Mouse (Mus musculus) spleen, adult 2 months (tissue): Measurements from ENCODE around the gene Arl13a. TPM values are rescaled to one million over a fixed set of nuclear protein-coding genes. Genes with fewer than 3 reads are reported as not detected.

ENCODE experiments used
- DNase-seq, 2 experiments: peaks; one replicate each; pipeline versions ENCODE4 v3.0.0 to v3.0.0-alpha.2; 2012 to 2021; ENCODE audit warnings: low spot score in 2 of 2, low read depth in 1 of 2
- H3K27ac ChIP-seq: fragments of 200-500 bp; 2 replicates; pipeline ENCODE4 v1.5.1; 2012; ENCODE audit warnings: low read length, inconsistent platforms; ENCODE audit not compliant: insufficient read depth
- H3K27me3 ChIP-seq: fragments of 200-500 bp; 2 replicates; pipeline ENCODE4 v1.6.1; 2012; ENCODE audit warnings: mild to moderate bottlenecking, moderate library complexity, low read length, inconsistent platforms; ENCODE audit not compliant: control insufficient read depth, insufficient read depth
- H3K36me3 ChIP-seq: fragments of 200-500 bp; 2 replicates; pipeline ENCODE4 v1.6.1; 2012; ENCODE audit warnings: mild to moderate bottlenecking, low read length, inconsistent platforms; ENCODE audit not compliant: control insufficient read depth, insufficient read depth
- H3K4me1 ChIP-seq: fragments of 200-500 bp; 2 replicates; pipeline ENCODE4 v1.6.1; 2011; ENCODE audit warnings: inconsistent platforms; ENCODE audit not compliant: control insufficient read depth, insufficient read depth, insufficient read length
- H3K4me3 ChIP-seq: fragments of 200-500 bp; 2 replicates; pipeline ENCODE4 v1.5.1; 2011; ENCODE audit warnings: mild to moderate bottlenecking, inconsistent platforms; ENCODE audit not compliant: insufficient read depth, insufficient read length; ENCODE audit errors: extremely low read depth
- CTCF ChIP-seq: fragments of 200-500 bp; IDR thresholded peaks from 2 replicates; pipeline ENCODE4 v1.5.1; 2011; ENCODE audit warnings: mild to moderate bottlenecking, inconsistent platforms; ENCODE audit not compliant: insufficient read depth, insufficient read length, insufficient replicate concordance; ENCODE audit errors: extremely low read depth
- POLR2A ChIP-seq: fragments of 200-500 bp; IDR thresholded peaks from 2 replicates; pipeline ENCODE4 v1.6.1; 2011; ENCODE audit warnings: low read depth, low read length, inconsistent platforms
- WGBS: fragments of 180-500 bp; shearing (Covaris S2); methylation state at CpG from one replicate; pipeline ENCODE4 v1.1.7; 2018; 5-methylcytosine and 5-hydroxymethylcytosine counted together
- polyA plus RNA-seq: library from polyadenylated mRNA; depleted of rRNA; stranded (reverse); fragments of >200 nt; gene quantifications from 2 replicates; pipeline ENCODE4 v1.2.3, GENCODE M21; 2012; rRNA removed

Arl13a gene
- polyA plus RNA-seq, 1 experiment: not detected

DNA sequence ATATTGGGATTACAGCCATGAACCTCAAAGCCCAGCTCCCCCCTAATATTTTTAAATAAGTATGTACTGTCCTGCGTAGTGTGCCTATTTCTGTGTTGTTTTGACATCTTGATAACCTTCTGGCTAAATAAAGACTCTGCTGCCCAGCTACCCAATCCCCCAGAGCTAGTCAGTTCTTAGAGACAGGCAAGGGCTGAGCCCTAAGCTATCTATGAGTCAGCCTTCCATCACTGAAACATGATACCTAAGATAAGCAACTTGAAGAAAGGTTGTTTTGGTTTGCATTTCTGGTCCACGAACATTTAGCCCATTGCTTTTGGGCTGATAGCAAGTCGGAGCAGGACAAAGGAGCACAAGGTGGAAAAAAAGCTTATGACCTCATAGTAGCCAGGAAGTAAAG is 33.3 kb downstream of the Arl13a start:
- TF ChIP-seq POLR2A (no peak), CTCF (no peak)
- DNase-seq: no peak
- 85% methylated on average over 3 of the region's 3 CpGs for WGBS
- Histone ChIP-seq H3K27ac (no peak overlapping the region), H3K4me1 (no peaks in the 10 kb centered on the region), H3K4me3 (no peak overlapping the region), H3K36me3 (peaks cover 5% of the 10 kb centered on the region), H3K27me3 (no peaks in the 10 kb centered on the region)

DNA sequence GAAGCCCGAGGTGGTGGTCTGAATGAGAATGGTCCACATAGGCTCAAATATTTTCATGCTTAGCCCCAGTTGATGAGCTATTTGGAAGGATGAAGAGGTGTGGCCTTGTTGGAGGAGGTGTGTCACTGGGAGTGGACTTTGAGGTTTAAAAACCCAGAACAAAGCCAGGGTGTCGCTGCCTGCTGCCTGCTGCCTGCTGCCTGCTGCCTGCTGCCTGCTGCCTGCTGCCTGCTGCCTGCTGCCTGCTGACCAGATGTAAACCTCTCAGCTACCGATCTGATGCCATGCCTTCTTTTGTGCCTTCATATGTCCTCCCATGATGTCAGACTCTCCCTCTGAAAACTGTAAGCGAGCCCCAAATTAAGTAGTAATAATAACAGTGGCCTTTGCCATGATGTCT is 34.6 kb downstream of the Arl13a start, which contains the start of gene Nox1:
Gene Nox1, minus strand, starts transcription at position 101 of the 400 bp plus-strand sequence.
- no peaks in the 10 kb centered on the region for H3K4me1 ChIP-seq
- TF ChIP-seq CTCF (no peak), POLR2A (no peak)
- no peak within 1 kb of the TSS for H3K4me3 ChIP-seq
- H3K36me3 ChIP-seq: peaks cover 5% of the 10 kb centered on the region
- H3K27ac ChIP-seq: no peak within 1 kb of the TSS
- WGBS: 77% methylated on average over 4 of the region's 4 CpGs
- no peak for DNase-seq
- H3K27me3 ChIP-seq: no peaks in the 10 kb centered on the region

- H3K27ac ChIP-seq: no peak overlapping the region
- H3K4me1 ChIP-seq: no peaks in the 10 kb centered on the region
- no peak overlapping the region for H3K4me3 ChIP-seq
- TF ChIP-seq POLR2A: no peak
- no peak for TF ChIP-seq CTCF
- no peak for DNase-seq
- peaks cover 1% of the 10 kb centered on the region; the same call in 1 of the 2 replicates for H3K36me3 ChIP-seq
- no peaks in the 10 kb centered on the region for H3K27me3 ChIP-seq
- whole genome bisulfite sequencing: 81% methylated on average over 1 of the region's 1 CpGs
Observed at GRCm38 (mm10) chrX:134233048-134233447, 45.7 kb downstream of the Arl13a start.

DNA sequence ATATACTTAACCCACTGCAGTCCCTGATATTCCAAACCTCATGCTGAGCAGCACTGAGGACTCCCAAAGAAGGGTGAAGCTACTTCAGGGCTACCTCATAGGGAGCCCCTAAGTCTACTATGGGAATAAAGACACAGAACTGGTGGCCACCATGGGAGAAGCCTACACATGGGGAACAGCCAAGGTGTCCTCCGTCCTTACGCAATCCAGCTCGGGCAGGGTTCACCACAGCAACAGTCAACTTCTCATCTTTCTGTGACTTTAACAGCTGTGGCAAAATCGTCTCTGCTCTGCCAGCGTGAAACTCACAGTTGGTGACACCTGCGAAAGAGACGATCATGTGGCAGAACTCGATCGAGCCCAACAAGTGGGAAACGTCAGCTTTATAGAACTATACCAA is 51.0 kb downstream of the Arl13a start:
- TF ChIP-seq POLR2A: no peak
- TF ChIP-seq CTCF: no peak
- no peaks in the 10 kb centered on the region for H3K4me1 ChIP-seq
- H3K4me3 ChIP-seq: no peak overlapping the region
- H3K27me3 ChIP-seq: no peaks in the 10 kb centered on the region
- WGBS: 83% methylated on average over 10 of the region's 10 CpGs
- peaks cover 11% of the 10 kb centered on the region for H3K36me3 ChIP-seq
- no peak overlapping the region for H3K27ac ChIP-seq
- DNase-seq: no peak

DNA sequence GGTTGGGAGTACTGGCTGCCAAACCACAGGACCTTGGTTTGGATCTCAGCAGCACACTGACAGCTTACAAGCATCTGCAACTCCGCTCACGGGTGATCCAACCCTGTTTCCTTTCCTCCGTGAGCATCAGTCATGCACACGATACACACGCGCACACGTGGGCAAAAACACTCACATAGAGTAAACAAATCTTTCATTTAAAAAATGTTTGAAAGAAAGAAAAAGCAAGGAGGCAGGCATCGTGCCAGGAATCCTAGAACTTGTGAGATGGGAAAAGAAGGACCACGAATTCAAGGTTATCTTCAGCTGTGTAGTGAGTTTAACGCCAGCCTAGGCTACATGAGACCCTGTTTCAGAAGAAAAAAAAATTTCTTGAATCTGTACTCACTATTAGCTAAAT is 58.6 kb downstream of the Arl13a start:
- no peaks in the 10 kb centered on the region for H3K27me3 ChIP-seq
- TF ChIP-seq POLR2A (no peak), CTCF (no peak)
- no peak overlapping the region for H3K4me3 ChIP-seq
- H3K36me3 ChIP-seq: peaks cover 3% of the 10 kb centered on the region; the same call in 1 of the 2 replicates
- no peaks in the 10 kb centered on the region for H3K4me1 ChIP-seq
- no peak overlapping the region for H3K27ac ChIP-seq
- WGBS: 85% methylated on average over 10 of the region's 10 CpGs
- no peak for DNase-seq

GRCm38 (mm10) chrX:134248202-134248601 is 60.9 kb downstream of the Arl13a start:
- H3K4me1 ChIP-seq: no peaks in the 10 kb centered on the region
- no peaks in the 10 kb centered on the region for H3K36me3 ChIP-seq
- H3K27me3 ChIP-seq: no peaks in the 10 kb centered on the region
- no peak overlapping the region for H3K4me3 ChIP-seq
- no peak overlapping the region for H3K27ac ChIP-seq
- DNase-seq: no peak
- 87% methylated on average over 2 of the region's 2 CpGs for WGBS
- TF ChIP-seq POLR2A: no peak
- no peak for TF ChIP-seq CTCF

Other genes with a start within 250 kb of the Arl13a start
- 0.35 and 0.44 TPM in 2 replicates for gene Sytl4, start 205.7 kb upstream of the Arl13a start, polyA plus RNA-seq
- 11.8 and 17.2 TPM in 2 replicates for gene Cstf2, start 128.3 kb upstream of the Arl13a start, polyA plus RNA-seq
- gene Xkrx, start 25.4 kb upstream of the Arl13a start, polyA plus RNA-seq: 6.0 and 8.9 TPM in 2 replicates
- gene Nox1, start 34.5 kb downstream of the Arl13a start, polyA plus RNA-seq: 0.05 and 0.07 TPM in 2 replicates
- 4.5 and 5.9 TPM in 2 replicates for gene Trmt2b, start 89.5 kb downstream of the Arl13a start, polyA plus RNA-seq
- 3.4 and 5.7 TPM in 2 replicates for gene Tmem35a, start 107.7 kb downstream of the Arl13a start, polyA plus RNA-seq
- gene Cenpi, start 120.6 kb downstream of the Arl13a start, polyA plus RNA-seq: 0.53 and 0.76 TPM in 2 replicates
- 0.06 and 0.09 TPM in 2 replicates for gene Drp2, start 217.1 kb downstream of the Arl13a start, polyA plus RNA-seq